Mouse (Mus musculus) midbrain, embryonic 16.5 days (tissue): Measurements from ENCODE around the gene Myrfl. TPM values are rescaled to one million over a fixed set of nuclear protein-coding genes. Genes with fewer than 3 reads are reported as not detected.

ENCODE experiments used
- ATAC-seq: fragments of 200-750 bp; cut with Nextera tagmentation; 2 replicates; pipeline ENCODE4 v1.8.0; 2017; ENCODE audit warnings: moderate TSS enrichment
- H3K27ac ChIP-seq: fragments of 300-500 bp; sonication (generic); 2 replicates; pipeline ENCODE4 v1.5.1; 2014; ENCODE audit warnings: mild to moderate bottlenecking, low read length, mixed read lengths
- H3K27me3 ChIP-seq: fragments of 300-500 bp; sonication (generic); 2 replicates; pipeline ENCODE4 v1.6.1; 2014; ENCODE audit warnings: low read depth, low read length, mixed read lengths; ENCODE audit not compliant: control insufficient read depth, insufficient read depth
- H3K36me3 ChIP-seq: fragments of 300-500 bp; sonication (generic); 2 replicates; pipeline ENCODE4 v1.6.1; 2014; ENCODE audit warnings: mild to moderate bottlenecking, low read length, moderate library complexity, mixed read lengths; ENCODE audit not compliant: control insufficient read depth, insufficient read depth
- H3K4me1 ChIP-seq: fragments of 300-500 bp; sonication (generic); 2 replicates; pipeline ENCODE4 v1.6.1; 2014; ENCODE audit warnings: mild to moderate bottlenecking, low read length, mixed read lengths; ENCODE audit not compliant: control insufficient read depth, insufficient read depth
- H3K4me2 ChIP-seq: fragments of 300-500 bp; sonication (generic); 2 replicates; pipeline ENCODE4 v1.6.1; 2014; ENCODE audit warnings: mild to moderate bottlenecking, low read length, mixed read lengths
- H3K4me3 ChIP-seq: fragments of 300-500 bp; sonication (generic); 2 replicates; pipeline ENCODE4 v1.5.1; 2014; ENCODE audit warnings: low read depth, mild to moderate bottlenecking, low read length, moderate library complexity, mixed read lengths
- H3K9ac ChIP-seq: fragments of 300-500 bp; sonication (generic); 2 replicates; pipeline ENCODE4 v1.6.1; 2014; ENCODE audit warnings: low read depth, low read length, mixed read lengths
- H3K9me3 ChIP-seq: fragments of 300-500 bp; sonication (generic); replicated peaks from 2 replicates; pipeline ENCODE4 v1.6.1; 2014; ENCODE audit warnings: mild to moderate bottlenecking, low read length, mixed read lengths; ENCODE audit not compliant: control insufficient read depth, poor library complexity, severe bottlenecking
- WGBS: fragments of 180-500 bp; shearing (Covaris S2); extraction: QIAGEN DNeasy Blood & Tissue Kit; methylation state at CpG from one replicate; pipeline ENCODE4 v1.1.7; 2014; 5-methylcytosine and 5-hydroxymethylcytosine counted together
- polyA plus RNA-seq: library from polyadenylated mRNA; unstranded; fragments of >200 nt; fragmentation: Nextera tagmentation; extraction: Ambion mirVana; gene quantifications from 2 replicates; pipeline ENCODE4 v1.2.1, GENCODE M21; 2015

The Myrfl gene
- polyA plus RNA-seq: 0.08 and 0.15 TPM in 2 replicates

- no peak for ATAC-seq
- WGBS: 74% methylated on average over 17 of the region's 17 CpGs
- no peaks in the 10 kb centered on the region for H3K27me3 ChIP-seq
- no peak within 1 kb of the TSS for H3K4me3 ChIP-seq
- no peaks in the 10 kb centered on the region for H3K9me3 ChIP-seq
- H3K27ac ChIP-seq: no peak within 1 kb of the TSS
- no peak within 1 kb of the TSS for H3K4me2 ChIP-seq
- H3K36me3 ChIP-seq: no peaks in the 10 kb centered on the region
- H3K9ac ChIP-seq: no peak within 1 kb of the TSS
- H3K4me1 ChIP-seq: no peaks in the 10 kb centered on the region
Measured at GRCm38 (mm10) chr10:116896336-116897177, at the start of gene Myrfl. TSS of gene Myrfl (minus strand) at chr10:116896919.

- Histone ChIP-seq H3K4me3 (no peak overlapping the region), H3K27me3 (no peaks in the 10 kb centered on the region), H3K36me3 (peaks cover 3% of the 10 kb centered on the region; the same call in 1 of the 2 replicates), H3K9me3 (0 out of 2 replicates have a peak, but pooled peaks cover 2% of the 10 kb centered on the region), H3K4me2 (no peak overlapping the region), H3K27ac (no peak overlapping the region), H3K9ac (no peak overlapping the region), H3K4me1 (peaks cover 13% of the 10 kb centered on the region)
- no peak for ATAC-seq
- 77% methylated on average over 10 of the region's 10 CpGs for WGBS
Measured at GRCm38 (mm10) chr10:116944940-116945339, 48.2 kb upstream of the Myrfl start.

DNA sequence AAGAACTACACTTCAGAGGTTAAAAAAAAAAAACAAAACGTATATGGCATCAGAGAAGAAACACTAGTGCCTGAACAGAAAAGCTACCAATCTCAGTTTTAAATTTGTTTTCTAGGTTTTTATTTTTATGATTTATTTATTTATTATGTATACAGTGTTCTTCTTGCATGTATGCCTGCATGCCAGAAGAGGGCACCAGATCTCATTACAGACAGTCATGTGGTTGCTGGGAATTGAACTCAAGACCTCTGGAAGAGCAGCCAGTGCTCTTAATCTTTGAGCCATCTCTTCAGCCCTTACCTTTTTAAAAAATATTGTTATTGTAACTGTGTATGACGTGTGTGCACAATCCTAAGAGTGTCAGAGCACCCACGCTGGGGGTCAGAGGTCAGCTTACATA is 47.4 kb upstream of the Myrfl start:
- Histone ChIP-seq H3K27me3 (no peaks in the 10 kb centered on the region), H3K4me2 (no peak overlapping the region), H3K36me3 (peaks cover 4% of the 10 kb centered on the region; the same call in 1 of the 2 replicates), H3K4me3 (no peak overlapping the region), H3K9me3 (0 out of 2 replicates have a peak, but pooled peaks cover 2% of the 10 kb centered on the region), H3K4me1 (peaks cover 12% of the 10 kb centered on the region), H3K27ac (no peak overlapping the region), H3K9ac (no peak overlapping the region)
- 89% methylated on average over 3 of the region's 3 CpGs for WGBS
- no peak for ATAC-seq

- H3K9me3 ChIP-seq: 0 out of 2 replicates have a peak, but pooled peaks cover 2% of the 10 kb centered on the region
- H3K9ac ChIP-seq: no peak overlapping the region
- H3K4me3 ChIP-seq: no peak overlapping the region
- no peaks in the 10 kb centered on the region for H3K27me3 ChIP-seq
- no peak for ATAC-seq
- 0 out of 2 replicates have a peak, but pooled peaks cover 1% of the 10 kb centered on the region for H3K4me1 ChIP-seq
- no peak overlapping the region for H3K27ac ChIP-seq
- WGBS: 94% methylated on average over 6 of the region's 6 CpGs
- H3K4me2 ChIP-seq: no peak overlapping the region
- peaks cover 12% of the 10 kb centered on the region for H3K36me3 ChIP-seq
Measured at GRCm38 (mm10) chr10:116943025-116943424, 46.3 kb upstream of the Myrfl start.

- no peaks in the 10 kb centered on the region for H3K9me3 ChIP-seq
- H3K9ac ChIP-seq: no peak overlapping the region
- no peak overlapping the region for H3K4me2 ChIP-seq
- H3K4me1 ChIP-seq: no peaks in the 10 kb centered on the region
- H3K4me3 ChIP-seq: no peak overlapping the region
- no peak for ATAC-seq
- H3K27me3 ChIP-seq: no peaks in the 10 kb centered on the region
- no peak overlapping the region for H3K27ac ChIP-seq
- H3K36me3 ChIP-seq: peaks cover 20% of the 10 kb centered on the region
- WGBS: 55% methylated on average over 12 of the region's 12 CpGs
Measured at GRCm38 (mm10) chr10:116935028-116935427, 38.3 kb upstream of the Myrfl start.

DNA sequence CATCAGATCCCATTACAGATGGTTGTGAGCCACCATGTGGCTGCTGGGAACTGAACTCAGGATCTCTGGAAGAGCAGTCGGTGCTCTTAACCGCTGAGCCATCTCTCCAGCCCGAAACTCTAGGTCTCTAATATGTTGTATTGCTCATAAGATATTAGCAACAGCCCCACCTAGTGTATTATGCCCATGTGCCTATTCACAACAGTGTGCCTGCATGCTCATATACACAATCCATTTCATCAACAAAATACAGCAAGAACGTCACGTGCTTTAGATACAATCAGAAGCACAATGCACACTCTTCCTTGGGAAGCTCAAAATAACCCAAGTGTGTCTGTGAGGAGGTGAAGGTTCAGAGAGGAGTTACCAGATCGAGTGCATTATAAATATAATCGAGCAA is 37.1 kb upstream of the Myrfl start:
- Histone ChIP-seq H3K4me2 (no peak overlapping the region), H3K36me3 (peaks cover 15% of the 10 kb centered on the region), H3K4me3 (no peak overlapping the region), H3K9ac (no peak overlapping the region), H3K4me1 (no peaks in the 10 kb centered on the region), H3K27ac (no peak overlapping the region), H3K27me3 (no peaks in the 10 kb centered on the region), H3K9me3 (no peaks in the 10 kb centered on the region)
- ATAC-seq: no peak
- WGBS: 94% methylated on average over 7 of the region's 7 CpGs

- H3K36me3 ChIP-seq: peaks cover 10% of the 10 kb centered on the region
- WGBS: 85% methylated on average over 13 of the region's 13 CpGs
- H3K9me3 ChIP-seq: no peaks in the 10 kb centered on the region
- no peaks in the 10 kb centered on the region for H3K4me1 ChIP-seq
- no peak overlapping the region for H3K27ac ChIP-seq
- no peak overlapping the region for H3K4me3 ChIP-seq
- H3K9ac ChIP-seq: no peak overlapping the region
- no peak for ATAC-seq
- H3K27me3 ChIP-seq: no peaks in the 10 kb centered on the region
- no peak overlapping the region for H3K4me2 ChIP-seq
Measured at GRCm38 (mm10) chr10:116932418-116932817, 35.7 kb upstream of the Myrfl start.

DNA sequence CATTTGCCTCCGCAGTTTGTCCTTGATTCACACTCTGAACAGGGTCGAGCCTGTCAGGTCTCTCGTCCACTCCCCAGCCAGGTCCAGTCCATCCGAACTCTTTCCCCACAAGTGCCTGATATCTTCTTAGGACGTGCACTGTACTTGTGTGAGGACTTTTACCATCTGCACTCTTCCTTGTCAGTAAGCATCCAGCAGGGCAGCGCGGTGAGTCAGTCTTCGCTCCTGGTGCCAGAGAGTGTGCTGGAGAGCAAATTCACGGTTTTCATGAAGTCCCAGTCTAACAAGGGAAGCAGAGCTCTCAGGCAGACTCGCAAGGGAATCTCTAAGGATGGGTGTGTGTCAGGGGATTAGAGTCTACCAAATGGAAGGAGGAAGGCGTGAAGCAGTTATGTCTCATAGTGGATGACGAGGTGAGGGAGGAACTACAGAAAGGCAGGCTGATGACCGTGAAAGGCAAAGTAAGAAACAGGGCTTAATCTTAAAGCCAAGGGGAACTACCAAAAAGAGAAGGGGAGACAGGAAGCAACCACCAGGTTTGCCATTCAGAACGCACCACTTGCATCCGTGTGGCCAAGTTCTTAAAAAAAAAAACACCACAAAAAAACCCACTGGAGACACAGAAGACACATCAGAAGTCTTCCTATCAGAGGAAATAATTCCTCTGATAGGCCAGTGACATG is 34.9 kb upstream of the Myrfl start:
- Histone ChIP-seq H3K4me1 (no peaks in the 10 kb centered on the region), H3K4me3 (no peak overlapping the region), H3K27ac (no peak overlapping the region), H3K4me2 (no peak overlapping the region), H3K9me3 (no peaks in the 10 kb centered on the region), H3K9ac (no peak overlapping the region), H3K36me3 (peaks cover 7% of the 10 kb centered on the region; the same call in 1 of the 2 replicates), H3K27me3 (no peaks in the 10 kb centered on the region)
- ATAC-seq: no peak
- WGBS: 90% methylated on average over 15 of the region's 15 CpGs

GRCm38 (mm10) chr10:116930936-116931335 is 34.2 kb upstream of the Myrfl start:
- Histone ChIP-seq H3K4me1 (no peaks in the 10 kb centered on the region), H3K36me3 (0 out of 2 replicates have a peak, but pooled peaks cover 6% of the 10 kb centered on the region), H3K4me3 (no peak overlapping the region), H3K4me2 (no peak overlapping the region), H3K9me3 (no peaks in the 10 kb centered on the region), H3K27ac (no peak overlapping the region), H3K9ac (no peak overlapping the region), H3K27me3 (no peaks in the 10 kb centered on the region)
- ATAC-seq: no peak
- 80% methylated on average over 6 of the region's 7 CpGs for WGBS
